Mouse (Mus musculus): ENCODE measurements around the gene Ilvbl. TPM values are rescaled to one million over a fixed set of nuclear protein-coding genes. Genes with fewer than 3 reads are reported as not detected.

The Ilvbl gene
- total and polyA plus RNA-seq, 2 experiments: 27.2 to 47.1 TPM

- H3K4me1 ChIP-seq (ENCODE audit: control insufficient read depth, insufficient read depth, low read length): peaks cover 2% of the 10 kb centered on the region
- H3K36me3 ChIP-seq (ENCODE audit: control insufficient read depth, insufficient read depth, low read length): peaks cover 8% of the 10 kb centered on the region; the same call in 1 of the 2 replicates
- no peak for DNase-seq (ENCODE audit: extremely low read depth, low read depth, low spot score)
- H3K9ac ChIP-seq (ENCODE audit: low read depth, low read length): no peak overlapping the region
- 96% methylated on average over 16 of the region's 16 CpGs for WGBS
- H3K27ac ChIP-seq (replicated peaks; ENCODE audit: insufficient read depth, low read depth, low read length): no peak overlapping the region
- H3K79me2 ChIP-seq (ENCODE audit: control insufficient read depth, insufficient read depth, low read length): no peaks in the 10 kb centered on the region
- TF ChIP-seq CTCF (IDR thresholded peaks at IDR 0.05; ENCODE audit: low read depth, low read length) (no peak), POLR2A (IDR thresholded peaks at IDR 0.05; ENCODE audit: extremely low read depth, insufficient read depth, low read length) (no peak)
- no peaks in the 10 kb centered on the region for H3K27me3 ChIP-seq (ENCODE audit: control insufficient read depth, insufficient read depth, low read length)
- no peak overlapping the region for H3K4me3 ChIP-seq (ENCODE audit: insufficient read depth, low read depth, low read length)
Observed at GRCm38 (mm10) chr10:78576435-78577184, 2.5 kb downstream of the Ilvbl start.

GRCm38 (mm10) chr10:78578204-78578603 lies 4.1 kb downstream of the Ilvbl start:
- Histone ChIP-seq H3K36me3 (ENCODE audit: control insufficient read depth, insufficient read depth, low read length) (peaks cover 9% of the 10 kb centered on the region; the same call in 1 of the 2 replicates), H3K27ac (replicated peaks; ENCODE audit: insufficient read depth, low read depth, low read length) (no peak overlapping the region), H3K9ac (ENCODE audit: low read depth, low read length) (no peak overlapping the region), H3K4me3 (ENCODE audit: insufficient read depth, low read depth, low read length) (no peak overlapping the region), H3K79me2 (ENCODE audit: control insufficient read depth, insufficient read depth, low read length) (no peaks in the 10 kb centered on the region), H3K27me3 (ENCODE audit: control insufficient read depth, insufficient read depth, low read length) (no peaks in the 10 kb centered on the region), H3K4me1 (ENCODE audit: control insufficient read depth, insufficient read depth, low read length) (peaks cover 2% of the 10 kb centered on the region)
- no peak for DNase-seq (ENCODE audit: extremely low read depth, low read depth, low spot score)
- 93% methylated on average over 3 of the region's 3 CpGs for whole genome bisulfite sequencing
- no peak for TF ChIP-seq CTCF (IDR thresholded peaks at IDR 0.05; ENCODE audit: low read depth, low read length)

DNA sequence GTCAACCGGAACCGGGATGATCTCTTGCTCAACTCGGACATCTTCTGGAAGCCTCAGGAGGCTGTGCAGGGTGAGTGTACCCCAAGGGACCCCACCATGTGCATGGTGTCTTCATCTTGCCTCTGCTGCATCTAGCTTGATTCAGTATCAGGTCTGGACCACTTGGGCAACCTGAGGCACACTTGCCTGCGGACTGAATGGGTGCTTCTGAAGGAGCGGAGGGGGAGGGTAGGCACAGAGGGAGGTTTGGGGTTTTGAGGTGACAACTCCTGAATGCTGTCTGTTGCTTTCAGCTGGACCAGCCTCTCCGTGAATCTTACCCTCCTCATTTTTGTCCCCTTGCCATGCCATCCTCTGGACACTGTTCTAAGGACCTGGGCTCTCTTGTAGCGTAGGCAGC lies 7.0 kb downstream of the Ilvbl start:
- WGBS: 95% methylated on average over 7 of the region's 7 CpGs
- Histone ChIP-seq H3K79me2 (ENCODE audit: control insufficient read depth, insufficient read depth, low read length) (no peaks in the 10 kb centered on the region), H3K36me3 (ENCODE audit: control insufficient read depth, insufficient read depth, low read length) (peaks cover 11% of the 10 kb centered on the region; the same call in 1 of the 2 replicates)

DNA sequence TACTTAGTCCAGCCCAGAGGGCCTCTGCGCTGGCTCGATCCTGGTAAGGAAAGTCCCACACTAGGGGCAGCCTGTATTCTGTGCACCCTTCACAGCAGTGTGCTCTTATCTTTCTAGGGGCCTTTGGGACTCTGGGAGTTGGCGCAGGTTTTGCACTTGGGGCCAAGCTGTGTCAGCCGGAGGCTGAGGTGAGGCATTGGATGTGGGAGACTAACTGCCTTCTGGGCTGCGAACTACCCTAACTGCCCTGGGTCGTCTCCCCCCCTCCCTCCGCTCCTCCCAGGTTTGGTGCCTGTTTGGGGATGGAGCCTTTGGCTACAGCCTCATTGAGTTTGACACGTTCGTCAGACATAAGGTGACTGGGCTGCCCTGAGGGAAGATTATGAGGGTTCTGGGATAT lies 9.2 kb downstream of the Ilvbl start:
- peaks cover 11% of the 10 kb centered on the region; the same call in 1 of the 2 replicates for H3K36me3 ChIP-seq (ENCODE audit: control insufficient read depth, insufficient read depth, low read length)
- DNase-seq (ENCODE audit: extremely low read depth, low read depth, low spot score): no peak
- no peak overlapping the region for H3K4me3 ChIP-seq (ENCODE audit: insufficient read depth, low read depth, low read length)
- no peaks in the 10 kb centered on the region for H3K27me3 ChIP-seq (ENCODE audit: control insufficient read depth, insufficient read depth, low read length)
- H3K9ac ChIP-seq (ENCODE audit: low read depth, low read length): no peak overlapping the region
- no peaks in the 10 kb centered on the region for H3K79me2 ChIP-seq (ENCODE audit: control insufficient read depth, insufficient read depth, low read length)
- TF ChIP-seq CTCF (IDR thresholded peaks at IDR 0.05; ENCODE audit: low read depth, low read length) (no peak), POLR2A (IDR thresholded peaks at IDR 0.05; ENCODE audit: extremely low read depth, insufficient read depth, low read length) (no peak)
- H3K4me1 ChIP-seq (ENCODE audit: control insufficient read depth, insufficient read depth, low read length): no peaks in the 10 kb centered on the region
- WGBS: 83% methylated on average over 9 of the region's 9 CpGs
- H3K27ac ChIP-seq (replicated peaks; ENCODE audit: insufficient read depth, low read depth, low read length): no peak overlapping the region

More for the DNA sequence above, 7.0 kb downstream of the Ilvbl start:
- Histone ChIP-seq H3K9ac (ENCODE audit: low read depth, low read length) (no peak overlapping the region), H3K4me3 (ENCODE audit: insufficient read depth, low read depth, low read length) (no peak overlapping the region), H3K4me1 (ENCODE audit: control insufficient read depth, insufficient read depth, low read length) (no peaks in the 10 kb centered on the region), H3K27ac (replicated peaks; ENCODE audit: insufficient read depth, low read depth, low read length) (no peak overlapping the region), H3K27me3 (ENCODE audit: control insufficient read depth, insufficient read depth, low read length) (no peaks in the 10 kb centered on the region)
- DNase-seq (ENCODE audit: extremely low read depth, low read depth, low spot score): no peak
- TF ChIP-seq POLR2A (IDR thresholded peaks at IDR 0.05; ENCODE audit: extremely low read depth, insufficient read depth, low read length) (no peak), CTCF (IDR thresholded peaks at IDR 0.05; ENCODE audit: low read depth, low read length) (no peak)

- Histone ChIP-seq H3K79me2 (ENCODE audit: control insufficient read depth, insufficient read depth, low read length) (no peaks in the 10 kb centered on the region), H3K27me3 (ENCODE audit: control insufficient read depth, insufficient read depth, low read length) (no peaks in the 10 kb centered on the region; the same call in 1 of the 2 replicates), H3K4me3 (ENCODE audit: insufficient read depth, low read depth, low read length) (no peak overlapping the region), H3K9ac (ENCODE audit: low read depth, low read length) (no peak overlapping the region), H3K27ac (replicated peaks; ENCODE audit: insufficient read depth, low read depth, low read length) (no peak overlapping the region), H3K36me3 (ENCODE audit: control insufficient read depth, insufficient read depth, low read length) (peaks cover 11% of the 10 kb centered on the region; the same call in 1 of the 2 replicates), H3K4me1 (ENCODE audit: control insufficient read depth, insufficient read depth, low read length) (no peaks in the 10 kb centered on the region)
- DNase-seq (ENCODE audit: extremely low read depth, low read depth, low spot score): no peak
- TF ChIP-seq CTCF (IDR thresholded peaks at IDR 0.05; ENCODE audit: low read depth, low read length): no peak
- no peak for TF ChIP-seq POLR2A (IDR thresholded peaks at IDR 0.05; ENCODE audit: extremely low read depth, insufficient read depth, low read length)
- 78% methylated on average over 3 of the region's 3 CpGs for WGBS
Observed at GRCm38 (mm10) chr10:78583939-78584338, 9.8 kb downstream of the Ilvbl start.

DNA sequence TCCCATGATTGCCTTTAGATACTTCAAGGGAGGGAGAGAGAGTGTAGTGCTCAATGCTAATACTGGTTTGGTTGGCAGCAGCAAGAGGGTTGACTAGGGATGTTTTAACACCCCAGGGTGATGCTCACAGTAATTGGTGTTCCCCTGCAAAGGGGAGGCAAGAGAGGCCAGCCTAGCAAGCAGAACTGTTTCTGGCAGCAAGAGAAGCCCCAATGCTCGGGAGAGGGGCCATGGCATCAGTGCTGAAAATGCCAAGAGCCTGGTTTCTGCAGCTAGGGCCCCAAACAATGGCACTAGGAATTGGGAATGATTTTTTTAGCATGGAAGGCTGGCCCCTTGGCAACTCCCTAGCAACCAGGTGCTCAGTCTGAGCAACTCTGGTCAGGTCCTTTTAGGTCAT lies 10.8 kb downstream of the Ilvbl start:
- DNase-seq (ENCODE audit: extremely low read depth, low read depth, low spot score): no peak
- H3K36me3 ChIP-seq (ENCODE audit: control insufficient read depth, insufficient read depth, low read length): peaks cover 7% of the 10 kb centered on the region; the same call in 1 of the 2 replicates
- no peak overlapping the region for H3K27ac ChIP-seq (replicated peaks; ENCODE audit: insufficient read depth, low read depth, low read length)
- WGBS: 89% methylated on average over 1 of the region's 1 CpGs
- H3K4me1 ChIP-seq (ENCODE audit: control insufficient read depth, insufficient read depth, low read length): no peaks in the 10 kb centered on the region
- H3K9ac ChIP-seq (ENCODE audit: low read depth, low read length): no peak overlapping the region
- peaks cover 3% of the 10 kb centered on the region; the same call in 1 of the 2 replicates for H3K27me3 ChIP-seq (ENCODE audit: control insufficient read depth, insufficient read depth, low read length)
- TF ChIP-seq CTCF (IDR thresholded peaks at IDR 0.05; ENCODE audit: low read depth, low read length) (no peak), POLR2A (IDR thresholded peaks at IDR 0.05; ENCODE audit: extremely low read depth, insufficient read depth, low read length) (no peak)
- no peaks in the 10 kb centered on the region for H3K79me2 ChIP-seq (ENCODE audit: control insufficient read depth, insufficient read depth, low read length)
- H3K4me3 ChIP-seq (ENCODE audit: insufficient read depth, low read depth, low read length): no peak overlapping the region

Data from liver, adult 2 months (tissue).